Mouse (Mus musculus): ENCODE measurements at regions not wholly inside any gene's neighbourhood (a gene's known extent, or its start where the extent isn't known, plus 50 kb on each side); places are given as distances from the start of the nearest gene placed in this dataset.

GRCm38 (mm10) chr10:126243051-126243450 is 277.1 kb downstream of the Lrig3 start:
- no peak for DNase-seq (ENCODE audit: extremely low read depth, insufficient read length, low spot score)

- no peak for DNase-seq (ENCODE audit: extremely low read depth, insufficient read length, low spot score)
Measured at GRCm38 (mm10) chr10:126239536-126239935, 273.6 kb downstream of the Lrig3 start.

Data from 3134 (cell line).